Mouse (Mus musculus) kidney, adult 2 months (tissue): ENCODE measurements around the gene Atf7ip2.

Experiments
- CTCF ChIP-seq: fragments of 200-500 bp; conservative IDR thresholded peaks from 2 replicates; pipeline ENCODE4 v1.5.1; 2011; ENCODE audit warnings: low read depth, mild to moderate bottlenecking, control low read depth, low read length, moderate library complexity, mixed read lengths; ENCODE audit not compliant: insufficient read depth, insufficient read length
- POLR2A ChIP-seq: fragments of 200-500 bp; IDR thresholded peaks from one replicate; pipeline ENCODE4 v1.6.1; 2011; ENCODE audit warnings: low read depth, low read length, control low read depth

DNA sequence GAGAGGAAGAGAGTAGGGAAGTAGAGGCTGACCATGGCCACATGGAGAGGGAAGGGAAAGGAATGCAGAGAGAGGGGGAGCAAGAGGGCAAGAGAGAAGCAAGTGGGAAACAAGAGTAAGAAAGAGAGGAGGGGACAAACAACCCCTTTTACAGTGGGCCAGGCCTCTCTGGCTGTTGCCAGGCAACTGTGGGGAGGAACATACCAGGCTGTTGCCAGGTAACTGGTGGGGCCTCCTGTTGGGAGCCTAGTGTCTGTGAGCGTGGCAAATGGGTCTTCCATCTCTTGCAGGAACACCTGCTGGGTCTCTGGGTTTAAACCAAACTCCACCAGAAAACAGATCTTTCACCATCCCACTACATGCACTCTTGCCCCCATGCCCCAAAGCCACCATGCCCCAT, 61.5 kb downstream of the Atf7ip2 start:
- no peak for TF ChIP-seq POLR2A
- no peak for TF ChIP-seq CTCF
